Mouse (Mus musculus): ENCODE data around the gene Cabcoco1.

Gene Cabcoco1

GRCm38 (mm10) chr10:68434045-68434639, 107.6 kb downstream of the Cabcoco1 start:
- peak in 1 of 2 experiments; percentile 4 for DNase-seq

- DNase-seq = no peak
Measured at GRCm38 (mm10) chr10:68431346-68431745, 110.3 kb downstream of the Cabcoco1 start.

- DNase-seq = no peak
Measured at GRCm38 (mm10) chr10:68430929-68431328, 110.8 kb downstream of the Cabcoco1 start.

GRCm38 (mm10) chr10:68420393-68420920, 121.2 kb downstream of the Cabcoco1 start:
- no peak for DNase-seq

- peak; percentile 15 for DNase-seq
Measured at GRCm38 (mm10) chr10:68419893-68420292, 121.8 kb downstream of the Cabcoco1 start.

GRCm38 (mm10) chr10:68417074-68417790, 124.5 kb downstream of the Cabcoco1 start:
- DNase-seq = no peak

- DNase-seq = no peak
Measured at GRCm38 (mm10) chr10:68405936-68406335, 135.8 kb downstream of the Cabcoco1 start.

- DNase-seq = no peak
Measured at GRCm38 (mm10) chr10:68396786-68397185, 144.9 kb downstream of the Cabcoco1 start.

- DNase-seq = no peak
Measured at GRCm38 (mm10) chr10:68396083-68396482, 145.6 kb downstream of the Cabcoco1 start.

GRCm38 (mm10) chr10:68391640-68392039, 150.1 kb downstream of the Cabcoco1 start:
- DNase-seq = no peak

GRCm38 (mm10) chr10:68388802-68389201, 152.9 kb downstream of the Cabcoco1 start:
- DNase-seq = no peak

- DNase-seq = no peak
Measured at GRCm38 (mm10) chr10:68388138-68388537, 153.6 kb downstream of the Cabcoco1 start.
